Mouse (Mus musculus): ENCODE data around the gene Astl.

- no peak for TF ChIP-seq POLR2A (IDR thresholded peaks at IDR 0.05; ENCODE audit: low read depth, low read length)
- TF ChIP-seq CTCF (IDR thresholded peaks at IDR 0.05; ENCODE audit: extremely low read depth, insufficient read depth, insufficient read length, insufficient replicate concordance) = no peak
These were observed 908 bp upstream of the Astl start for GRCm38 (mm10) chr2:127337531-127337930.
